Mouse (Mus musculus) gonadal fat pad, adult 2 months (tissue): ENCODE results near the gene Cfd. TPM values are rescaled to one million over a fixed set of nuclear protein-coding genes. Genes with fewer than 3 reads are reported as not detected.

ENCODE experiments used
- DNase-seq: peaks from one replicate; pipeline ENCODE4 v3.0.0-alpha.2; 2012; ENCODE audit warnings: low read depth
- polyA plus RNA-seq: library from polyadenylated mRNA; depleted of rRNA; stranded (reverse); fragments of >200 nt; gene quantifications from 2 replicates; pipeline ENCODE4 v1.2.3, GENCODE M21; 2012; rRNA removed

Cfd gene
- polyA plus RNA-seq, 1 experiment, result 6,877 TPM

DNA sequence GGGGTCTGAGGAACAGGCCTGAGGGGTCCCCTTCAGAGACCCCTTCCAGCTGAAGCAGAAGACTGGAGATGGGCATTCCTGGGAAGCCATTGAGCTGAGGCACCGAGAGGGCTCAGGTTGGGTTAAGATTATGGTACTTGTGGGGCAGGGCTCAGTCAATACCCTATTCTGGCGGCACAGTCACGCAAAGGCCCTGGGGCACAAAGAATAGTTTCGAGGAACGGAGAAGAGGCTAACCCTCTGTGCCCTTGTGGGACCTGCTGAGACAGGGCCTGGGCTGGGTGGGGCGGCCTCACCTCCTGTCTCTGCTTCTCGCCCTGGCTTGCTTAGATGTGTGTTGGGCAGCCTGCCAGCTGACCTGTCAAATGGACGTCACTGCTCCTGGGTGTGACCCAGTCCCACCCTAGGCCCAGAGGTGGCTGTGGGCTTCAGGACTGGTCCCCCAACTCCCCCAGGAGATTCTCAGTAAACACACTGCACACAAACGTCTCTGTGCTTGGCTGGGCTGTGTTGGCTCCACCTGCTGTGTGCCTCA is 42.6 kb downstream of the Cfd start:
- no peak for DNase-seq

DNA sequence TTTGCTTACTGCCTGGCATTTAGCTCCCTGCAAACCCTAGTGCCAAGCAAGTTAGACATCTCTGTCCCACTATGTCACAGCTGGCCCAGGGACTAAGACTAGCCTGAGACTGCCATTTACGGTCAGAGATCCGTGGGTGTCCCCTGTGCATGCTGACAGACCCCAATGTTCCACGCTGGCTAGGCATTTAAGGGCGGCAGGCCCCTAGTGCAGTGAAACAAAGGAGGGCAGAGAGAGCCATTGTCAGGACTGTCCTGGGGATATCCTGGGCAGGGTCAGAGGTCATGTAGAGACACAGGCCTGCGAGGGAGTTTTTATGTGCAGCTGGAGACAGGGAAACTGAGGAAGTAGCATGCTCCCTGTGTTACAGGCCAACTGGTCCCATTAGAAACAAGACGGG is 43.2 kb downstream of the Cfd start:
- DNase-seq, result no peak

DNA sequence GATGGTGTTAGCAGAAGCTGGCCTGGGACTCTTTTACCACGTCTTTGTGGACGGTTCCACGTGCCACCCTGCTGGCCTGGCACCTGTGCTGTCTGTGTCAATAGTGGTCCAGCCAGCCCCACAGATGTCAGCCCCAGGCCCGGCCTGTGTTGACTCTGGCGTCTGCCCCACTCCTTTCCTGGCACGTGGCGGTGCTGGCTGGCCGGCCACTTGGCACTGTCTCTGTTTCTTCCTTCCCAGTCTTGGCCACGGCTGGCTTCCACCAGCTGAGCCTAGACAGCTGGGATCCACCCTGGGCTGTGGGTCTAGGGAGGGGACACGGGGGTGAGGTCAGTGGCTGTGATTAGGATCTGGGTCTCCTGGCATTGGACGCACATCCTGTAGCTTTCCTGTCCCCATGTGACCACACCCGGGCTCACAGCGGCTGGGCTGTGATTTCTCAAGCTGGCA is 43.6 kb downstream of the Cfd start:
- no peak for DNase-seq

DNA sequence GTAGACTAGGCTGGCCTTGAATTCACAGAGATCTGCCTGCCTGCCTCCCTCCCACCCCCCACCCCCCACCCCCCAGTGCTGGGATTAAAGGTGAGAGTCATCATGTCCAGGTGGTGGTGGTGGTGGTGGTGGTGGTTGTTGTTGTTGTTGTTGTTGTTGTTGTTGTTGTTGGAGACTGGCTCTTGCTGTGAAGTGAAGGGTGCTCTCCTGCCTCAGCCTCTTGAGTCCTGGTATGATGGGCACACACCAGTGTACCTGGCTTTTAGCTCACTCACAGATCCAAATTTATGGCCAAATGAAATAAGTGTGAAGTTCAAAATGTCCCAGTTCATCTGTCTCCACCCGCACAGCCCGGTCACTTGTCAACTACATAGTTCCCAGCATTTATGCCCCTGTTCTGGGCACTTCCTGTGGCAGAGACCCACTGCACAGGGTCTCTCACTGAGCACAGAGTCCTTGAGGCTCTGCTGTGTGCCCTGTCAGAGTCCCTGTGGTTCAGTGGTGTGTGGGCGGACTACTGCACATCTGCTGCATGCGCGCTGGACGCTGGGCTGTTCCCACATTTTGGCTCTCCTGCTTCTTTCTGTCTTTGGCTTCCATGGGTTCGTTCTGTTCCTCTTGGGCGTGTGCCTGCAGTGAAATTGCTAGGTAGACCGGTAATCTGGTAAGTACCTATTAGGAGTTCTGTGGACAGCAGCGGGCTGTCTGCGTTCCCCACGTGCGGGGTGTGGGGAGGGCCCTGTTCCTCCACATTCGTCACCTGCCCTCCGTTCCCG is 44.3 kb downstream of the Cfd start:
- no peak for DNase-seq

DNA sequence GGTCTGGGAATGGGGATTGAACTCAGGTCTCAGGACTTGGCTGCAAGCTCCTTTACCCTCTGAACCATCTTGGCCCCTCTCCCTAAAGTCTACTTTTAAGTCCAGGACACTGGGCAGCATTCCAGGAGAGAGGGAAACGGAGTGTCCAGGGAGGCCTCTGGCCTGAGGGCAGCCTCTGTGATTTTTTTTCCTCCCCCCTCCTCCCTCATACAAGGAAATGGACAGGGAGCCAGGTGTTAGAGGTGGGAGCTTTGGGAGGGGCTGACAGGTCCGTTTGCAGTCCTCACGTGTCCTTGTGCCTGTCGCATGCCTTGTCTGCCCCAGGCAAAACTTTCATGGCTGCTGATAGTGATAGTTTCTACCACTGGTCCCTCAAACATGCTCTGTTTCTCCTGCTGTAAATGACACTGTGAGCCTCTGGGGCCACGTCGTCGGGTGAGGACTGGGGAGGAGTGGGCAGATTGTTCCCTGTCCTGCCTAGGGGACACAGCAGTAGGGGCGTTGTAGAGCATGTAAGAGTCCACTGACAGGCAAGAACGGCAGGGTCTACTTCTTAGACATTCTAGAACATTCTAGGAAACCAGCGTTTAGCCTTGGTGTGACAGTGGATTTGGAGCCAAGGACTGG is 45.7 kb downstream of the Cfd start:
- DNase-seq, result no peak

DNA sequence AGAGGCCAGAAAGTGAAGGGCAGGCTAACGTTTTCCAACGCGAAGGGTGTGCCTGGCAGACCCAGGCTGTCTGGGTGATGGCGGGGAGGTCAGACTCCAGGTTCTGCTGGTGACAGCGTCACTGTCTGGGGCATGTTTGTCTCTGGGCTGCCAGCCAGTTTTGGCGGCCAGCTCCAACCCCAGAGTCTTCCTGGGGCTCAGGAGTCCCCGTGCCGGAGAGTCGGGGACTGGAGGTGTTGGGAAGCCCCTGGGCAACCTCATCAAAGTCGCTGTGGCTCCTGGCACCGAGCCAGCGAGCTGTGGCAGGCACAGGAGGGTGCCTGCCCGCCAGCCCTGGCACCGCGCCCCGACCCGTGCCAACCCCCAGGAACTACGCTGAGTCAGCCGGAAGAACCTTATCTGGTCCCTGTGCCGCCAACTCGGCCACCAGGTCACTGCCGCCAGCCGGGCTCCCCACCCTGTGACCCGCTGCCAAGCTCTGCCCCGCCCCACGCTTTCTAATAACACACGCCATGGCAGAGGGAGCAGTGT is 46.3 kb downstream of the Cfd start:
- no peak for DNase-seq

DNA sequence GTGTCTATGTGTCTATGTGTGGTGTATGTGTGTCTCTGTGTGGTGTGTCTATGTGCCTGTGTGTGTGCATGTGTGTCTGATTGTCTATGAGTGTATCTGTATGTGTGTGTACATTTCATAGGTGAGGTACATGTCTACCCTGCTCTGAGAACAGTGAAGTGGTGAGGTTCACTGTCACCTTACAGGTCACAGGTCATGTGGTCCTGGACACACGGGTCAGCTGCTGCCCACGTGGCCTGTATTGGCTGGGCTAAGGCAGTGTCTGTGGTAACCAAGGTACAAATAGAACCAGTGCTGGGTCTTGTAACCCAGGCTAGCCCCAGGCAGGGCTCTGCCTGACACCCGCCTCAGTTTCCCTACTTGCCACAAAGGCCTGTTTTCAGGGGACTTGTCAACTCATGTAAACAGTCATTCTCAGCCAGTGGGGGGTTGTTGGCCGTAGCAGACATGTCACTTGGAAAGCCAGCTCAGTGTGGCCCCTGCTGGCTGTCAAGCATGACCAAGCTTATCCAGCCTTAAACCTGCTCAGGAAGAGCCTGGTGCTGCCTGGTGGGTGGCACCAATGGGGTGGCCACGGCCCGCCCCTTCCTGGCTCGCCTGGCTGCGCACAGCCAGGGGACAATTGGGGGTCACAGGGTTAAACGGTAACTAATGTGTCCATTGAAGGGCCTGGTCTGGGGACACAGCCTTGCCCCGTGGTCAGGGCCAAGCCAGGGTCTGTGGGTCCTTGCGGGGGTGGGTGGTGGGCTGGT is 47.3 kb downstream of the Cfd start:
- no peak for DNase-seq

DNA sequence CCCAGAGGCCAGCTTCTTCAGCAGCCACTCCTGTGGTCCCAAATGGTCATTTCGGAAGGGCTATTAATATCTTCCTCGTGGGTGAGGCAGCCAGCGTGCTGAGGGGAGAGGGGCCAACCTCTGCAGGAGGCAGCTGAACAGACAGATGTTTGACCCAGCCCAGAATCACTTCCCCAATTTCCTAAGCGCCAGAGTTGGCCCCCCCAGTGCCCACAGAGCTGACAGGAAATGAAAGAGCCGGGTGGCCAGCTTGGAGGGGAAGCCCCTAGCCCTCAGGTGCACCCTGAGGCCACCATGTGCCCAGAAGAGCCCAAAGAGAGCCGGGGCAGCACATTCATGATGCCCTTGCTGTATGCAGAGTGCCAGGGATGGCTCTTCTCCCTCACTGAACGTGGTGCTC is 50.1 kb downstream of the Cfd start:
- no peak for DNase-seq

Other genes starting within 250 kb of the Cfd start
- gene Odf3l2, start 245.1 kb upstream of the Cfd start, polyA plus RNA-seq, result not detected in 2 replicates
- gene Madcam1, start 226.3 kb upstream of the Cfd start, polyA plus RNA-seq, result 0.32 and 0.35 TPM in 2 replicates
- 52.4 and 53.2 TPM in 2 replicates for gene Tpgs1, start 221.5 kb upstream of the Cfd start, polyA plus RNA-seq
- 125 and 180 TPM in 2 replicates for gene Cdc34, start 208.7 kb upstream of the Cfd start, polyA plus RNA-seq
- 0.24 and 0.42 TPM in 2 replicates for gene Gzmm, start 201.8 kb upstream of the Cfd start, polyA plus RNA-seq
- 595 and 686 TPM in 2 replicates for gene Bsg, start 186.4 kb upstream of the Cfd start, polyA plus RNA-seq
- 1.6 and 1.8 TPM in 2 replicates for gene Hcn2, start 174.2 kb upstream of the Cfd start, polyA plus RNA-seq
- gene Polrmt, start 144.3 kb upstream of the Cfd start, polyA plus RNA-seq, result 39.4 and 48.1 TPM in 2 replicates
- not detected in 2 replicates for gene Fgf22, start 135.8 kb upstream of the Cfd start, polyA plus RNA-seq
- gene Rnf126, start 123.9 kb upstream of the Cfd start, polyA plus RNA-seq, result 80.0 and 102 TPM in 2 replicates
- 41.0 and 43.3 TPM in 2 replicates for gene Fstl3, start 113.6 kb upstream of the Cfd start, polyA plus RNA-seq
- gene Prss57, start 99.9 kb upstream of the Cfd start, polyA plus RNA-seq, result 0.13 and 0.23 TPM in 2 replicates
- 49.8 and 51.9 TPM in 2 replicates for gene Palm, start 97.3 kb upstream of the Cfd start, polyA plus RNA-seq
- gene Misp, start 69.9 kb upstream of the Cfd start, polyA plus RNA-seq, result 0.59 and 0.86 TPM in 2 replicates
- gene Ptbp1, start 36.4 kb upstream of the Cfd start, polyA plus RNA-seq, result 207 and 326 TPM in 2 replicates
- gene Prtn3, start 16.4 kb upstream of the Cfd start, polyA plus RNA-seq, result 6.6 and 7.0 TPM in 2 replicates
- 10.3 and 11.5 TPM in 2 replicates for gene Plppr3, start 16.2 kb upstream of the Cfd start, polyA plus RNA-seq
- gene Elane, start 4.6 kb upstream of the Cfd start, polyA plus RNA-seq, result 0.56 and 0.74 TPM in 2 replicates
- 66.8 and 67.5 TPM in 2 replicates for gene Med16, start 18.1 kb downstream of the Cfd start, polyA plus RNA-seq
- gene Gm26602, start 20.0 kb downstream of the Cfd start, polyA plus RNA-seq, result not detected in 2 replicates
- gene Kiss1r, start 26.1 kb downstream of the Cfd start, polyA plus RNA-seq, result 7.9 and 8.3 TPM in 2 replicates
- 106 and 120 TPM in 2 replicates for gene R3hdm4, start 30.4 kb downstream of the Cfd start, polyA plus RNA-seq
- 3.2 and 3.7 TPM in 2 replicates for gene Arid3a, start 36.2 kb downstream of the Cfd start, polyA plus RNA-seq
- 33.0 and 42.6 TPM in 2 replicates for gene Wdr18, start 69.3 kb downstream of the Cfd start, polyA plus RNA-seq
- gene Grin3b, start 79.9 kb downstream of the Cfd start, polyA plus RNA-seq, result 0.36 and 0.46 TPM in 2 replicates
- gene Tmem259, start 93.5 kb downstream of the Cfd start, polyA plus RNA-seq, result 201 and 219 TPM in 2 replicates
- gene Cnn2, start 97.7 kb downstream of the Cfd start, polyA plus RNA-seq, result 68.5 and 75.3 TPM in 2 replicates
- 5.5 and 8.5 TPM in 2 replicates for gene Abca7, start 105.6 kb downstream of the Cfd start, polyA plus RNA-seq
- 16.4 and 20.1 TPM in 2 replicates for gene Arhgap45, start 125.8 kb downstream of the Cfd start, polyA plus RNA-seq
- 152 and 167 TPM in 2 replicates for gene Polr2e, start 148.9 kb downstream of the Cfd start, polyA plus RNA-seq
- 721 and 1,178 TPM in 2 replicates for gene Gpx4, start 156.3 kb downstream of the Cfd start, polyA plus RNA-seq
- gene Sbno2, start 214.7 kb downstream of the Cfd start, polyA plus RNA-seq, result 32.3 and 38.6 TPM in 2 replicates
- gene Stk11, start 224.9 kb downstream of the Cfd start, polyA plus RNA-seq, result 108 TPM in 2 replicates
- 561 and 619 TPM in 2 replicates for gene Atp5d, start 247.8 kb downstream of the Cfd start, polyA plus RNA-seq
- gene Cbarp, start 250.0 kb downstream of the Cfd start, polyA plus RNA-seq, result 32.6 and 47.3 TPM in 2 replicates